Mouse (Mus musculus) kidney, embryonic 16.5 days (tissue): ENCODE data around the gene Akap13. TPM values are rescaled to one million over a fixed set of nuclear protein-coding genes. Genes with fewer than 3 reads are reported as not detected.

Source experiments
- ATAC-seq: fragments of 200-750 bp; cut with Nextera tagmentation; 2 replicates; pipeline ENCODE4 v1.8.0; 2017; ENCODE audit warnings: moderate TSS enrichment; ENCODE audit not compliant: low FRiP score, low TSS enrichment
- H3K27ac ChIP-seq: fragments of 300-500 bp; sonication (generic); 2 replicates; pipeline ENCODE4 v1.5.1; 2014; ENCODE audit warnings: low read length
- H3K27me3 ChIP-seq: fragments of 300-500 bp; sonication (generic); 2 replicates; pipeline ENCODE4 v1.6.1; 2014; ENCODE audit warnings: low read length, control low read depth, mixed read lengths; ENCODE audit not compliant: insufficient read depth
- H3K36me3 ChIP-seq: fragments of 300-500 bp; sonication (generic); 2 replicates; pipeline ENCODE4 v1.6.1; 2014; ENCODE audit warnings: low read length, control low read depth, mixed read lengths; ENCODE audit not compliant: insufficient read depth
- H3K4me1 ChIP-seq: fragments of 300-500 bp; sonication (generic); 2 replicates; pipeline ENCODE4 v1.6.1; 2014; ENCODE audit warnings: low read length, control low read depth, mixed read lengths; ENCODE audit not compliant: insufficient read depth
- H3K4me2 ChIP-seq: fragments of 300-500 bp; sonication (generic); replicated peaks from 2 replicates; pipeline ENCODE4 v1.6.1; 2014; ENCODE audit warnings: low read depth, low read length
- H3K4me3 ChIP-seq: fragments of 300-500 bp; sonication (generic); 2 replicates; pipeline ENCODE4 v1.5.1; 2014; ENCODE audit warnings: mild to moderate bottlenecking, low read length
- H3K9ac ChIP-seq: fragments of 300-500 bp; sonication (generic); replicated peaks from 2 replicates; pipeline ENCODE4 v1.6.1; 2014; ENCODE audit warnings: low read length
- H3K9me3 ChIP-seq: fragments of 300-500 bp; sonication (generic); 2 replicates; pipeline ENCODE4 v1.6.1; 2016; ENCODE audit warnings: low read length, control low read depth
- WGBS: fragments of 180-500 bp; shearing (Covaris S2); extraction: QIAGEN DNeasy Blood & Tissue Kit; methylation state at CpG from one replicate; pipeline ENCODE4 v1.1.7; 2014; 5-methylcytosine and 5-hydroxymethylcytosine counted together
- polyA plus RNA-seq: library from polyadenylated mRNA; unstranded; fragments of >200 nt; fragmentation: Nextera tagmentation; extraction: Ambion mirVana; gene quantifications from 2 replicates; pipeline ENCODE4 v1.2.1, GENCODE M21; 2015

Gene Akap13
- polyA plus RNA-seq, 1 experiment from 2014 or later, result 35.2 TPM

DNA sequence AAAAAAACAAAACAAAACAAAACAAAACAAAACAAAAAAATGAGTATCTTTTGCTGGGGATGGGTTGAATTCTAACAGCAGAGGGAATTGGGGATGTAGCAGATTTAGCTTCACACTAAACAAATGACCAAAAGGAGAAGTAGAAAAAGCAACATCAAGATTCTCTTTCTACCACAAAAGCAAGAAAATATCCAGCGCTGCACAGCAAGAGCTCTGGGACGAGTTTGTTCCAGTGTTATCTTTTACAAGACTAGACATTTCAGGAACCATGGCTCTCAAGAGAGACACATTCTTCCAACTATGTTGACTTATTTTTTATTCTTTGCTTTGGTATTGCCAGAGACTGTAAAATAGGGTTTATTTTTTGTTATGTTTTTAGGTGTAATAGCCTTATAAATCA lies 13.4 kb upstream of the Akap13 start:
- no peak overlapping the region for H3K9ac ChIP-seq
- H3K9me3 ChIP-seq, result no peaks in the 10 kb centered on the region
- H3K36me3 ChIP-seq, result no peaks in the 10 kb centered on the region
- H3K27ac ChIP-seq, result no peak overlapping the region
- no peaks in the 10 kb centered on the region for H3K4me1 ChIP-seq
- no peak for ATAC-seq
- no peak overlapping the region for H3K4me3 ChIP-seq
- H3K27me3 ChIP-seq, result no peaks in the 10 kb centered on the region
- no peak overlapping the region for H3K4me2 ChIP-seq
- WGBS, result 65% methylated on average over 2 of the region's 2 CpGs

GRCm38 (mm10) chr7:75456152-75456888 lies 986 bp downstream of the Akap13 start:
- peak overlapping the region; percentile 99 for H3K27ac ChIP-seq
- ATAC-seq, result no peak
- no peaks in the 10 kb centered on the region for H3K36me3 ChIP-seq
- H3K9me3 ChIP-seq, result no peaks in the 10 kb centered on the region
- H3K4me3 ChIP-seq, result peak overlapping the region; percentile 91
- no peaks in the 10 kb centered on the region for H3K27me3 ChIP-seq
- WGBS, result under 1% methylated on average over 25 of the region's 25 CpGs
- H3K4me1 ChIP-seq, result peaks cover 24% of the 10 kb centered on the region
- peak overlapping the region; percentile 95 for H3K9ac ChIP-seq
- H3K4me2 ChIP-seq, result peak overlapping the region; percentile 86

- Histone ChIP-seq H3K27ac (no peak overlapping the region), H3K27me3 (no peaks in the 10 kb centered on the region), H3K4me2 (no peak overlapping the region), H3K4me3 (no peak overlapping the region), H3K9ac (no peak overlapping the region), H3K36me3 (no peaks in the 10 kb centered on the region), H3K9me3 (no peaks in the 10 kb centered on the region), H3K4me1 (peaks cover 38% of the 10 kb centered on the region)
- ATAC-seq, result no peak
- WGBS, result 60% methylated on average over 1 of the region's 1 CpGs
These were observed 5.0 kb downstream of the Akap13 start for GRCm38 (mm10) chr7:75460290-75460689.

GRCm38 (mm10) chr7:75463579-75464162 lies 8.3 kb downstream of the Akap13 start:
- Histone ChIP-seq H3K4me1 (peaks cover 46% of the 10 kb centered on the region), H3K27ac (no peak overlapping the region), H3K4me2 (no peak overlapping the region), H3K9ac (no peak overlapping the region), H3K4me3 (no peak overlapping the region), H3K27me3 (no peaks in the 10 kb centered on the region), H3K9me3 (no peaks in the 10 kb centered on the region), H3K36me3 (no peaks in the 10 kb centered on the region)
- no peak for ATAC-seq

DNA sequence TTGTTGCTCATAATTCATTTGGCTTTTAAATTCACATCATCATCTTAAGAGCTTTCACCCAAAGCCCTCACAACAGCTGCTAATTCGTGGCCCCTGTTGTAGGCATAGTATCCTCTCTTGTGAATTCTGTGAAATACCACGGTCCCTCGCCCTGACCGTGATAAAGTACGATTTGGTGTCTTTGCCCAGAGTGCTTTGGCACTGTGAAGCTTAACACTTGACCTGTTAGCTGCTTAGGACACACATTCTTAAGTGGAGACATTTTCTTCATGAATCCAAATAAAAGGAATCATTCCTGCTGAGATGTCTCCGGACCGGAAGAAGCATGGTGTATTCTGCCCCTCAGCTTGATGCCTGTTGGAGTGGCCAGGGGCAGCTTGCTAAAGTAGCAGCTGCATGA lies 12.5 kb downstream of the Akap13 start:
- no peaks in the 10 kb centered on the region for H3K36me3 ChIP-seq
- H3K27me3 ChIP-seq, result no peaks in the 10 kb centered on the region
- 72% methylated on average over 7 of the region's 7 CpGs for WGBS
- no peak for ATAC-seq
- no peaks in the 10 kb centered on the region for H3K9me3 ChIP-seq
- H3K4me1 ChIP-seq, result peaks cover 65% of the 10 kb centered on the region
- H3K4me2 ChIP-seq, result no peak overlapping the region
- no peak overlapping the region for H3K4me3 ChIP-seq
- no peak overlapping the region for H3K9ac ChIP-seq
- H3K27ac ChIP-seq, result no peak overlapping the region

GRCm38 (mm10) chr7:75470318-75470925 lies 15.1 kb downstream of the Akap13 start:
- Histone ChIP-seq H3K4me3 (no peak overlapping the region), H3K4me2 (peak overlapping the region; percentile 18; the same call in 1 of the 2 replicates), H3K36me3 (no peaks in the 10 kb centered on the region), H3K27me3 (no peaks in the 10 kb centered on the region), H3K27ac (peak overlapping the region; percentile 79), H3K4me1 (peaks cover 70% of the 10 kb centered on the region), H3K9me3 (no peaks in the 10 kb centered on the region), H3K9ac (no peak overlapping the region)
- peak; percentile 46; the same call in 1 of the 2 replicates for ATAC-seq
- 45% methylated on average over 7 of the region's 7 CpGs for WGBS

DNA sequence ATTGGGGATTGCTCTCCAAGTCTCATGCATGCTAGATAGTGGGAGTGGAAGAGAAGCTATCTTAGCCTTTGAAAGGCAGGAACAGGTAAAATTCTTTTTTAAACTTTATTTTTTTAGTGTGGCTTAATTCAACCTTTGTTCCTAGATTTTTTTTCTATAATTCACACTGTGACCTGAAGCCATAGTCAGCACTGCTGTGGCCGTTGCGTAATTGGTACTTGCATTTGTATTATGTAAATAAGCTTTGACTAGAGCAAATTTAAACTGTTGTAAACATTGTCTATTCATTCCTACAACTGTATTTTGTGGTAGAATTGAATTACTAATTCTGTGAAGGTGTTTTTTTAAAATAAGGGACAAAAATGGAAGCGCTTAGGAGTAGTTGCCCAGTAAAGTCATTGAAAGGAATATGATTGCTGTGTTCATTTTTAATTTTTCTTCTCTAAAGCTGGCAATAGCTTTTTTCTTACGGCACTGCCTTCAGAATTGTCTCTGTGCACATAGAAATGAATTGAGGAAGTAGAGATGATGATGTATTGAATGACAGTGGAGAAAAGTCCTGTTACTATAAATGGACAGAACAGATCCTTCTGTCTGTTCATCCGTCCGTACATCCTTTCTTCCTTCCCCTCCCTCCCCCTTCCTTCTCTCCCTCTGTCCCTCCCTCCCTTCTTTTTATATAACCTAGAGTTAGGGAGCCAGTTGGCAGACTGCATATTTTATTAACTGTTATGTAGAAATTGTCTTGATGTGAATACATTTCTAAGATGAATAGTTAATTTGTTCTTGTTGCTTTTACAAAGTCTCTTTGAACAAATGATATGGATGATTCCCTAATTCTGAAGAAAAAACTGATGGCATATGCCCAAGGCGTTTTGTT lies 17.2 kb downstream of the Akap13 start:
- Histone ChIP-seq H3K4me3 (no peak overlapping the region), H3K27ac (no peak overlapping the region), H3K9me3 (no peaks in the 10 kb centered on the region), H3K36me3 (no peaks in the 10 kb centered on the region), H3K9ac (no peak overlapping the region), H3K4me1 (peaks cover 55% of the 10 kb centered on the region), H3K27me3 (no peaks in the 10 kb centered on the region), H3K4me2 (no peak overlapping the region)
- no peak for ATAC-seq
- 73% methylated on average over 7 of the region's 7 CpGs for WGBS

- H3K4me1 ChIP-seq, result peaks cover 48% of the 10 kb centered on the region
- no peaks in the 10 kb centered on the region for H3K27me3 ChIP-seq
- no peak overlapping the region for H3K9ac ChIP-seq
- no peak overlapping the region for H3K4me2 ChIP-seq
- ATAC-seq, result no peak
- no peak overlapping the region for H3K4me3 ChIP-seq
- 79% methylated on average over 1 of the region's 1 CpGs for WGBS
- peak overlapping the region; percentile 51; the same call in 1 of the 2 replicates for H3K27ac ChIP-seq
- H3K36me3 ChIP-seq, result no peaks in the 10 kb centered on the region
- H3K9me3 ChIP-seq, result no peaks in the 10 kb centered on the region
These were observed 18.0 kb downstream of the Akap13 start for GRCm38 (mm10) chr7:75473294-75473693.

DNA sequence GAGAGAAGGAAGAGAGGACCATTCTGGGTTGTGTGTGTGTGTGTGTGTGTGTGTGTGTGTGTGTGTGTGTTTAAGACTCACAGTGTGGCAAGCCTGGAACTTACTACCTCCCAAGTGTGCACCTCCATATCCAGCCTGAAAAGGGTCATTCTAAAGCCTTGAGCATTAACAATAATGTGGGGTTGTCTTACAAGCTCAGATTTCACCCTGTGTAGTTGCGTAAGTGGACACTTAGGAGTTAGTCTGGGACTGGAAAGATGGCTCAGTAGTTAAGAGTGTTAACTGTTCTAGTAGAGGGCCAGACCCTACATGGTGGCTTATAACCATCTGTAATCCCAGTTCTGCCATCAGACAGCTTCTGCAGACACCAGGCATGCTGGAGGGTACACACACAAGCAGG lies 18.7 kb downstream of the Akap13 start:
- H3K4me1 ChIP-seq, result peaks cover 52% of the 10 kb centered on the region
- H3K27me3 ChIP-seq, result no peaks in the 10 kb centered on the region
- H3K27ac ChIP-seq, result peak overlapping the region; percentile 87
- H3K9ac ChIP-seq, result no peak overlapping the region
- no peaks in the 10 kb centered on the region for H3K36me3 ChIP-seq
- WGBS, result 36% methylated on average over 1 of the region's 1 CpGs
- no peak overlapping the region for H3K4me3 ChIP-seq
- H3K9me3 ChIP-seq, result no peaks in the 10 kb centered on the region
- H3K4me2 ChIP-seq, result no peak overlapping the region
- ATAC-seq, result peak; percentile 46
